Mouse (Mus musculus): ENCODE results near the gene Aldoart2.
"Not testable (repeated sequence)": the region's sequence is repeated elsewhere in the genome, so short reads cannot be mapped to it uniquely, and the experiment has no call there.

Aldoart2 gene

DNA sequence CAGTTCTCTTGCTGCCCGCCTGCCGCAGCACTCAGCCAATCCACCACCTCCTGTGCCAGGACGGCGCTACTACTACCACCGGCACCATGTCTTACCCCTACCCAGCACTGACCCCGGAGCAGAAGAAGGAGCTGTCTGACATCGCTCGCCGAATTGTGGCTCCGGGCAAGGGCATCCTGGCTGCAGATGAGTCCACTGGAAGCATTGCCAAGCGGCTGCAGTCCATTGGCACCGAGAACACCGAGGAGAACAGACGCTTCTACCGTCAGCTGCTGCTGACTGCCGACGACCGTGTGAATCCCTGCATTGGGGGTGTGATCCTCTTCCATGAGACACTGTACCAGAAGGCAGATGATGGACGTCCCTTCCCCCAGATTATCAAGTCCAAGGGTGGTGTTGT is at the start of gene Aldoart2:
Aldoart2 (plus strand) TSS at position 34 of the 400 bp plus-strand sequence.
- in situ Hi-C loops (cut with MboI, MseI): no loop called here

DNA sequence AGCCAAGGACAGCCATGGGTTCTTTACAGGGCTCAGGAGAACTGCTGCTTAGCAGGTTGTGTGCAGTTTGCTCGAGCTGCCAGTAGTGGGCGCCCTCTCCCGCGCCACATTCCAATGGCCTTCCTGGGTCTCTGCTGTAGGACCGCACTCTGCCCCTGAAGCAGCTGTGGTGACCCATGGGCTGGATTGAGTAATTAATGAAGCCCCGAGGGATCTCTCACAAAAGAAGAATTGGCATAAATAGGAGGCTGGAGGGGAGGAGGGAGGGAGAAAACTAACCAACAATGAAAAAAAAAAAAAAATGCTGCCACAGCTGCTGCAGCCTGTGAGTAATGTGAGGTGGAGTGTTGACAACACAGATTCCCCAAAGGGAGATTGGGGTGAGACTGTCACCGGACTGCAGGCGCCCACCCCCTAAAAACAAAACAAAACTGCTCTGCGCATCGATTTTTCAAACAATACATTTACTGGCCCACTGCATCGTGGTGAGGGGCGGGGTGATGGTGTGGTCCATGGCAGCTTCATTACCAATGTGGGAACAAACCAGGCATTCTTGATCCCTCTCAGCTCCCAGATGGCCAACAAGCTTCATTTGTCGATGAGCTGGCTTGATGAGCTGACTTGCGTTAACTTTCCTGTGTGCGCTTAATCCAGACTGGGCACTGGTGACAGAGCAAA is 46.8 kb upstream of the Aldoart2 start:
- in situ Hi-C loops (cut with MboI, MseI): no loop called here

GRCm38 (mm10) chr12:55526983-55527752 is 37.9 kb upstream of the Aldoart2 start:
- in situ Hi-C loops (cut with MboI, MseI): loop anchor here (10.0 kb wide), 1 partner anchor 158 kb away; no protein-coding TSS in a partner anchor

- in situ Hi-C loops (cut with MboI, MseI): no loop called here
These were observed 28.4 kb upstream of the Aldoart2 start for GRCm38 (mm10) chr12:55536537-55537135.

DNA sequence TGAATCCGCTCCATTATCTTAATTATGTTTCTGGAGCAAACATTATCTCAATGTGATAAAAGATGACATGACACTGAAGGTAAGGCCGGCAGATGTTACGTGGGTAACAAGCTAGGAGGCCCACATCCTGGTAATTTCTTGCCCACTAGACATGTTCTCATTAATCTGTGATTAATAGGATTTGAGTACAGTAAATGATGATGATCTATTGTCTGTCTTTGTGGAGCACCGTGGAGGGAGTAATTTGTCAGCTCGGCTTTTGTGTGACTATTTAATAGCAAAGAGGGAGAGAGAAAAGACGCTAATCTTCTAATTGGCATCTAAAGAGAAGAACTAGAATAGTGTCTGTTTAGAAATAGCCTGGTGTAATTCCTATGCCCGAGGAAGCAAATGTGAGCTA is 27.3 kb upstream of the Aldoart2 start:
- in situ Hi-C loops (cut with MboI, MseI): no loop called here

DNA sequence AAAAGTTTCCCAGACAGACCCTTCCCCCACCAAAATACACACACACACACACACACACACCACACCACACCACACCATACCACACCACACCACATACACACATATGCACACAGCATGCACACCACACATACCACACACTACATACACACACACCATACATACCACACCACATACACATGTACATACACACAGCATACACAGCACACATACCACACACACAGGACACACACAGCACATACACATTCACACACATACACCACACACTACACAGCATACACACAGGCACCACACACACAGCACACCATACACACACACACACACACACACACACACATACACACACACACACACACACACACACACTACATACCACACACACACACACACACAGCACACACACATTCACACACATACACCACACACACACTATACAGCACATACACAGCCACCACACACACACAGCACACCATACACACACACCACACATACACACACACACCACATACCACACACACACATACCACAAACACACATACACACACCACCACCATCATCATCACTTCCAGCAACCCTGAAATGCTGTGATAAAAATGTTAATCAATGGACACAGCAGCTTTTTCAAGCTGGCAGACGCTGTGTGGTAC is 26.6 kb upstream of the Aldoart2 start:
- in situ Hi-C loops (cut with MboI, MseI): no loop called here

DNA sequence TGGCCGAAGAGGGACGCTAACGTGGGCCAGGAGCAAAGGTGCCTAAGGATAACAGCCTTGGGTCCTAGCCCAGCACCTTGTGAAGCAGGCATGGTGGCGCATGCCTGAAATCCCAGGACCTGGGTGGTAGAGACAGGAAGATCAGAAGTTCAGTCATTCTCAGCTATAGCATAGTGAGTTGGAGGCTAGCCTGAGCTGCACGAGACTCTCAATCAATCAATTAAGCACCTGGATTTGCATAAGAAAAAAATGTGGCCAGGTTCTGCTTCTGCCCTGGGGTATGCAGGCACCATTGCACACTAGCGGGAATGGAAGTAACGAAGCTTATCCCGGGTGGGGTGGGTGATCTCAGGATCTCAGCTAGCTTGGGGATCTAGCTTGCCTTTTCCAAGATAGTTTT is 25.9 kb upstream of the Aldoart2 start:
- in situ Hi-C loops (cut with MboI, MseI): no loop called here

DNA sequence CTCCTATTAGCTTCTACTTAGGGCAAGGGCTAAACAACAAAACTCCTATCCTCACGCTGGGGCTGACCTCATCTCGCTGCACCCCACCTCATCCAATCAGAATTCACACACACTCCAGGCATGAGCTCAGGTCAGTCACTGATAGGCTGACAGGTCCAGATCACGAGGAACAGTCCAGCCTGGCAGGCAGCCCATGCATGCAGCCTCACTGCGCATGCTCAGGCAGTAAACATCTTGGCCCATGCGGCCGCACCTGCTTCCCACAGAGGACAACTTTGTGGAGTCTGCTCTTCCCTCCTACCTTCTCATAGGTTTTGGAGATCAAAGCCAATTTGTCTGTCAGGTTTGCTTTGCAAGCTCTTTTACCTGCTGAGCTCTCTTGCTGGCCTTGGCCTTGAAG is 10.1 kb upstream of the Aldoart2 start:
- in situ Hi-C loops (cut with MboI, MseI): not testable (repeated sequence)

GRCm38 (mm10) chr12:55557866-55558265 is 7.2 kb upstream of the Aldoart2 start:
- in situ Hi-C loops (cut with MboI, MseI): no loop called here

DNA sequence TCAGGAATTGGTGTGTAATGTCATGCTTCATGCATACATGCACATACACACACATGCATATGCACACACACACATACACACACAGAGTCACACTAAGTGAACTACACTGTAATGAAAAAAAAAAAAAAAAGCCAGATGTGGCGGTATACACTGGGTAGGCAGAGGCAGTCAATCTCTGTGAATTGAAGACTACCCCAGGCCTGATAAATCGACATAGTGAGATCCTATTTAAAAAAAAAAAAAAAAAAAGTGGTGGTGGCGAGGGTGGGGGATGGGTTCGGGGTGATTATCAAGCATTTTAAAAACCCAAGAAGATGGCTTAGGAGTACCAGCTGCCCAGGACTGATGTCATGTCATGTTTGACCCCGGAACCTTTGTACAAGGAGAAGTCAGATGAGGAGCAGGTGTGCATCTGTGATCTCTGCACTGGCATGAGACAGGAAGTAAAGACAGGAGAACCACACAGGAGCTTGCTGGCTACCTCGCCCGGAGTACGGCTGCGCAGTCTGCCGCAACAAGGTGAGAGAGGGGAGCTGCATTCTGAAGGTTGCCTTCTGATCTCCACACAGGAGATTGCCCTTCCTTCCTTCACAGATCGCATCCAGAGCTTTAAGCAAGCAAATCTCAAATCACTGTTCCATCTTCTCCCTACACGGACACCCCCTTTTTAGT is 5.7 kb upstream of the Aldoart2 start:
- in situ Hi-C loops (cut with MboI, MseI): no loop called here

DNA sequence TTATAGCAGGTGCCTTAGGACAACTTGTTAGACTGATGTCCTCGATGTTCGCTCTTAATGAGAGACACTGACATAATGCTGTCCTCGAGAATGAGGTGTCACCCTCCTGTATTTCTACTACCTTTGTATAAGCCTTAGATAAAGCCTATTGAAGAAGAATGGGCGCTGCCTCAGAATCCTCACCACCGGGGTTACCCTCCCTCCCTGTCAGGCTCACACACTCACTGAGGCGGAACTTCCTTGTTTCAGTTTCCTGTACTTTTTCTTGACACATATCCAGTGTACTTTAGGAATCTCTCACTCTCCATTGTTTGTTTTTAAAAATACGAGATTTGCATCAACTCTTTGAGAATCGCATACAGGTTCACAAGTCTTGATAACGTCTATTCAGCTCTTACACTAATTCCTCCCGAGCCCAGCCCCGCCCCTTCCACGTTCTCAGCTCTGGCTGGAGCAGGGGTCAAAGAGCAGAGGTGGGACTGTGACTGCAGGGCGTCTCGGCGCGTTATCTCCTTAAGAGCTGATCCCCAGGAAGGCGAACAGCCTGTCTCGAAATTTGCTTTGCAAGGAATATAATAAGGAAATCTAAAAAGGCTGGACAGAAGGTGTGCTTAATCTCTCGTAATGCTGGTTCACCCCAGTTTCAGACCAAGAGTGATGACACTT is 4.9 kb upstream of the Aldoart2 start:
- in situ Hi-C loops (cut with MboI, MseI): no loop called here

DNA sequence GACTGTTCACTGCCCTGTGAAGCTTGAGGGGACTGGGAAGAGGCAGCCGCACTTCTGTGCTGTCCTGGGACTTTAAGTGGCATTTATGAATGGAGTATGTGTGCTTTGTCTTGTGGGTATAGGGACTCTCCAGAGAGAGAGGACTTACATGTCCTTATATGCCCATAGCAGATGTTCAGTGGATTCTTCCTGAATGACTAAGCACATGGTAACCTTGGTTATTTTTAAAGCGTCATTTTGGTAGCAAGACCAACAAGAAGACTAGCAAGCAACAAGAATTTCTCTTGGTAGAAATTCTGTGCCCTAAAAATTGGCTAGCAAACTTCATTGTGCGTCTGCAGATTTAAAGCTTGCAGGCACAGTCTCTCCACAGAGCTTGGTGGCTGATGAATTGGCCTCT is 1.3 kb upstream of the Aldoart2 start:
- in situ Hi-C loops (cut with MboI, MseI): no loop called here

- in situ Hi-C loops (cut with MboI, MseI): no loop called here
These were observed 664 bp upstream of the Aldoart2 start for GRCm38 (mm10) chr12:55564187-55564963.

GRCm38 (mm10) chr12:55565867-55566266 is 828 bp downstream of the Aldoart2 start:
- in situ Hi-C loops (cut with MboI, MseI): no loop called here

DNA sequence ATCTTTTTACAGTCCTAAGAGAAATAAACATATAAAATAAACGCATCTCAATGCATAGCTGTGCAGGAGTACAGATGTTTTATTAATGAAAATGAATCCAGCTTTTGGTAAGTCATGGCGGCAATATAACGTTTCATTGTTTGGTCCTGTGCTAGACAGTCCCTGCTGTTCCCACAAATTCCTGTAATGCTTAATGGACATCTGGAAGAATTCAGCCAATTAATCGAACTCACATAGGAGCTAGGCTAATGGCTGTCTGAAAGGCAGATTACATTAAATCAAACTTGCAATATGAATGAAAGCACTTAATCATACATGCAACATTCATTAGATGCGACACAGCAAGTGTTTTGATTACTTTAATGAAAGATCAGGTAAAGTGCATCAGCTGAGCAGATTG is 1.8 kb downstream of the Aldoart2 start:
- in situ Hi-C loops (cut with MboI, MseI): no loop called here

DNA sequence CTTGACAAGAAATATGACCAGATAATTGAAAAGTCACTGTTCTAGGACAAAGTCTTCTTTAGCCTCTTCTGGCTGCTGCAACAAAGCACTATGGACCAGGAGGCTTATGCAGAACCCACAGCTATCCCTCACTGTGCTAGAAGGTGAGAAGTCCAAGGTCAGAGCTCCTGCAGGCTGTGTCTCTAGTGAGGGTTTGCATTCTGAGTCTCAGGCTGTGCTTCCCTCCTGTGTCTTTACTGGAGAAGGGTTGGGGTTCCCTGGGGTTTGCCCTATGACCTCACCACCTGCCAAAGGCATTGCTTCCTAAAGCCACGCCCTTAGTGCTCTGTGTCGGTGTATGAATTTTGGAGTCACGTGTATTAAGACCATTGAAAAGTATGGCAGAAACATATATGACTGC is 3.4 kb downstream of the Aldoart2 start:
- in situ Hi-C loops (cut with MboI, MseI): no loop called here

DNA sequence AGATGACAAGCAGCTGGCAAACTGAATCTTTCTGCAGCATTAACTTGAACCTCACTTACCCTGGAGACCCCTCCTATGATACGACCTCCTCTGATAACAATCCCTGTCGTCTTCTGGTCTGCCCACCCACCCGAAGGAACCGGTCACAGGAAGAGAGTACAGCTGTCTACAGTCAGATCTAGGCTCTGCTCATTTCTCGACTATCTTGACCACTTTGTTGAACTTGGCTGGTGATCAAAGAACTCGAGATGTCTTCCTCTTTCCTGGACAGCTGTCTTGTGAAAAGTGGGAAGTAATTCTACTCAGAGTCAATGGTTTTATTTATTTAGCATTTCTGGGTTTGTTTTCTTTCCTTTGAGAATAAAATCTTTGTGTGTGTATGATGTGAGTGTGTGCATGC is 4.6 kb downstream of the Aldoart2 start:
- in situ Hi-C loops (cut with MboI, MseI): no loop called here

DNA sequence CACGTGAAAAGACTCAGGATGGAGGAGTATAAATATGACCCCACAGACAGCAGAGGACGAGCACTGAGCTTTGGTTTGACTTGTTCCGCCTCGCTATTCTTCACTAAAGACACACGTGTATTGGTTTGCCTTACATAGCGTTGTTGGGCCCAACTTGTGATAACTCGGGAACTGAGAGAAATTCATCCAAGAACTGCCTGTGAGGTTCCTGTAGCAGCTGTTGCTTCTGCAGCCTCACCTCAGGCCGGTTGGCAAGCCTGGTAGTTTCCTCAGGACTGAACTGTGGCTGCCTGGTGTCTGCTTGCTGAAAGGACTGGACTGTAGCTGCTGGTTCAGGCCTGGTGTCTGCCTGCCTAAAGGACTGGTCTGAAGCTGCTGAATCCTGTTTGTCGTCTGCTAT is 5.6 kb downstream of the Aldoart2 start:
- in situ Hi-C loops (cut with MboI, MseI): no loop called here

- in situ Hi-C loops (cut with MboI, MseI): no loop called here
These were observed 6.1 kb downstream of the Aldoart2 start for GRCm38 (mm10) chr12:55571181-55571580.

DNA sequence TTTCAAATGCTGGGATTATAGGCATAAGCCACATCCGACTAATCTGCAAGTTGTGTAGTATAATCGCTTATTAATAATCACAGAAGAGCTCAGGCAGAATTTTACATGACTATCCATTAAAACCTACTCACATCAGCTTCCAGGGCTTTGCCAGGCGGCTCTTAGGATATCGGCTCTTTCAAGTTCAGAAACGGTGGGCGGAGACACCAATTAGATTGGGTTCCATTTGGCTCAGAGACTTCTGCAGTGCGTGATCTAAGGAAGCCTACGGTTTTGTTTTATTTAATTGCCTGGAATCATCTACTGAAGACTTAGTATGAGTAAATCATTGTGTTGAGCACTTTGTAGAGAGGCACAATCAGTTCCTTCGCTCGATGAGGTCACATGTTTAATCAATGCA is 6.6 kb downstream of the Aldoart2 start:
- in situ Hi-C loops (cut with MboI, MseI): no loop called here

Measured in T-helper 2 cell (primary cell).